Comparison of ENCODE assay signal across 8 mouse cellular contexts in the genomic region with DNA sequence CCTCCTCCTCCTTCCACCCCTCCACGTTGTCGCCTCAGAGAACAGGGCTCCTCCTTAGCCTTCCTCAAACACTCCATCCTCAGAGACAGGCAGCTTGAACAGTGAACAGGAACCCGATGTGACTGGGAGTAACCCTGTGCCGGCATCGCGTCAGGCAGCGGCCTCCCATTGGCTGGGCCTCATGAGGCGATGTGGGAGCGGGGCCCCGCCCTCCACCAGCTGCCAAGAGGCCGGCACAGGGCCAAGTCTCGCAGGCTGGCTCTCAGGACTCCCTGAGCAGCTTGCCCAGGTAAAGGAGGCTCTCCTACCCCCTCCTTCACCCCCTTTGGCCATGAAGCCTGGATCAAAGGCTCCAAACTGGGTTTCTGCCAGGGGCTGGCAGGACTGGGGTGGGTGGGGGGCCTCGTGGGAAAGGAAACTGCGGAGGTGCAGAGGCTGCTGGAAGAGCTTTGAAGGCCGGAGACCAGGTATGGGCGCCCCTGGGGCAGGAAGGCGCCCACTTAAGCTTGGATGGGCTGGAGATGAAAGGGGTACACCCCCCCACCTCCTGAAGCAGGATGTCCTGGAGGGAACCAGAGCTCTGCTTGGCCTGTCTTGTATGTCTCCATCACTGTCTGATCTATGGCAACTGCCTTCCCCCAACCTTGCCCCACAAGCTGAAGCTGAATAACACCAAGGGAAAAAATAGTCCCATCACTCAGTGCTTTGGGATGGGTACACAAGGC. TPM values are rescaled to one million over a fixed set of nuclear protein-coding genes. Genes with fewer than 3 reads are reported as not detected.
DNase-seq lines count a peak whose midpoint lies in the region; ATAC-seq and TF ChIP-seq lines count a peak whose summit lies in the region.

No protein-coding gene starts in this region.

- H3K4me2 ChIP-seq in forebrain, postnatal 0 days (ENCODE audit: low read depth) = peak overlapping the region; percentile 37
- peak overlapping the region; percentile 48 for H3K4me2 ChIP-seq in lung, embryonic 15.5 days

- TF ChIP-seq POLR2A in cerebellum, adult 2 months (IDR thresholded peaks at IDR 0.05; ENCODE audit: borderline replicate concordance, insufficient read depth, low read length) = peak; percentile 24; the same call in 1 of the 2 replicates
- no peak for TF ChIP-seq POLR2A in olfactory bulb, adult 2 months (IDR thresholded peaks at IDR 0.05; ENCODE audit: insufficient read depth, low read depth, low read length)

- 12% methylated on average over 17 of the region's 17 CpGs for WGBS in cerebellum, adult 2 months
- 10% methylated on average over 17 of the region's 17 CpGs for WGBS in forebrain, postnatal 0 days
- WGBS in lung, embryonic 15.5 days = 7% methylated on average over 17 of the region's 17 CpGs
- 9% methylated on average over 17 of the region's 17 CpGs for WGBS in olfactory bulb, adult 2 months

- peaks cover 14% of the 10 kb centered on the region for H3K27me3 ChIP-seq in G1E (ENCODE audit: insufficient read depth, low read length)
- no peaks in the 10 kb centered on the region for H3K27me3 ChIP-seq in cerebellum, adult 2 months (ENCODE audit: control insufficient read depth, insufficient read depth, low read length)
- no peaks in the 10 kb centered on the region for H3K27me3 ChIP-seq in forebrain, postnatal 0 days (ENCODE audit: insufficient read depth, low read length)
- H3K27me3 ChIP-seq in lung, embryonic 15.5 days = peaks cover 70% of the 10 kb centered on the region

- H3K36me3 ChIP-seq in G1E (replicated peaks) = no peaks in the 10 kb centered on the region
- H3K36me3 ChIP-seq in forebrain, postnatal 0 days (ENCODE audit: insufficient read depth) = no peaks in the 10 kb centered on the region; the same call in 1 of the 2 replicates
- no peaks in the 10 kb centered on the region for H3K36me3 ChIP-seq in lung, embryonic 15.5 days

- peak overlapping the region; percentile 65; the same call in 1 of the 2 replicates for H3K4me3 ChIP-seq in G1E (ENCODE audit: low read depth, low read length)
- peak overlapping the region; percentile 39 for H3K4me3 ChIP-seq in cerebellum, adult 2 months (replicated peaks; ENCODE audit: insufficient read depth, low read depth, low read length)
- peak overlapping the region; percentile 21 for H3K4me3 ChIP-seq in forebrain, postnatal 0 days (ENCODE audit: low read depth, low read length)
- no peak overlapping the region for H3K4me3 ChIP-seq in lung, embryonic 15.5 days
- H3K4me3 ChIP-seq in olfactory bulb, adult 2 months (ENCODE audit: insufficient read depth, low read depth, low read length) = peak overlapping the region; percentile 40

- peak overlapping the region; percentile 37 for H3K9ac ChIP-seq in forebrain, postnatal 0 days
- no peak overlapping the region for H3K9ac ChIP-seq in lung, embryonic 15.5 days

- ATAC-seq in G1E (ENCODE audit: extremely low read depth, insufficient number of reproducible peaks, low FRiP score, poor library complexity, severe bottlenecking) = peak; percentile 95
- peak; percentile 90 for ATAC-seq in forebrain, postnatal 0 days
- peak; percentile 93 to 97 for ATAC-seq in hematopoietic stem cell, adult 5-6 weeks (replicated peaks in 1 of 2; ENCODE audit: insufficient read depth in 1 of 2, low FRiP score in 2 of 2, low TSS enrichment in 1 of 2, low read depth in 1 of 2, poor library complexity in 2 of 2, severe bottlenecking in 2 of 2)
- ATAC-seq in lung, embryonic 15.5 days (ENCODE audit: borderline replicate concordance, extremely low read depth, low FRiP score, low TSS enrichment) = peak; percentile 93

- no peaks in the 10 kb centered on the region for H3K9me3 ChIP-seq in G1E (replicated peaks)
- H3K9me3 ChIP-seq in forebrain, postnatal 0 days (ENCODE audit: low read length) = no peaks in the 10 kb centered on the region
- no peaks in the 10 kb centered on the region for H3K9me3 ChIP-seq in lung, embryonic 15.5 days

- 0 out of 2 replicates have a peak overlapping the region, but pooled peaks have one; percentile 3 for H3K27ac ChIP-seq in cerebellum, adult 2 months (ENCODE audit: insufficient read depth, low read length)
- peak overlapping the region; percentile 62 for H3K27ac ChIP-seq in forebrain, postnatal 0 days (ENCODE audit: low read depth, low read length)
- no peak overlapping the region; the same call in 1 of the 2 replicates for H3K27ac ChIP-seq in lung, embryonic 15.5 days
- H3K27ac ChIP-seq in olfactory bulb, adult 2 months (ENCODE audit: insufficient read depth, low read depth, low read length) = peak overlapping the region; percentile 22

- peak; percentile 98 for DNase-seq in G1E (ENCODE audit: low spot score)
- DNase-seq in cerebellum, adult 2 months = peak; percentile 69 to 77
- peak; percentile 88 for DNase-seq in forebrain, postnatal 0 days
- DNase-seq in layer of hippocampus, adult 9-10 months (ENCODE audit: low spot score) = peak; percentile 48
- peak; percentile 84 to 87 for DNase-seq in thymus, adult 18-20 months

- peaks cover 26% of the 10 kb centered on the region for H3K4me1 ChIP-seq in G1E (ENCODE audit: insufficient read depth, low read depth, low read length)
- H3K4me1 ChIP-seq in cerebellum, adult 2 months (ENCODE audit: control insufficient read depth, insufficient read depth, low read length) = 0 out of 2 replicates have a peak, but pooled peaks cover 3% of the 10 kb centered on the region
- peaks cover 20% of the 10 kb centered on the region for H3K4me1 ChIP-seq in forebrain, postnatal 0 days (ENCODE audit: insufficient read depth)
- peaks cover 30% of the 10 kb centered on the region for H3K4me1 ChIP-seq in lung, embryonic 15.5 days
- H3K4me1 ChIP-seq in olfactory bulb, adult 2 months (ENCODE audit: control insufficient read depth, insufficient read depth, low read length) = peaks cover 21% of the 10 kb centered on the region

- no peak for TF ChIP-seq CTCF in G1E (IDR thresholded peaks at IDR 0.05; ENCODE audit: low read depth, low read length)
- no peak for TF ChIP-seq CTCF in cerebellum, adult 2 months (IDR thresholded peaks at IDR 0.05; ENCODE audit: borderline replicate concordance, insufficient read depth, low read depth, low read length)
- TF ChIP-seq CTCF in forebrain, postnatal 0 days (IDR thresholded peaks at IDR 0.05; ENCODE audit: low read depth) = no peak
- TF ChIP-seq CTCF in olfactory bulb, adult 2 months (IDR thresholded peaks at IDR 0.05; ENCODE audit: insufficient read depth, low read depth, low read length) = no peak

RNA-seq across cellular contexts. Expression of a gene that starts 5.4 kb away (rescaled TPM):
- total RNA-seq in G1E (2014; fragmentation: Nextera tagmentation) (not detected in 2 replicates), G1E (2017) (0.06 and 0.11 TPM in 2 replicates)
- polyA plus RNA-seq in G1E (2012) = not detected in 2 replicates
- polyA plus RNA-seq in cerebellum, adult 2 months (2012; rRNA removed) = 32.9 and 34.4 TPM in 2 replicates
- 34.7 and 40.7 TPM in 2 replicates for total RNA-seq in forebrain, postnatal 0 days (2014; rRNA removed)
- 30.6 and 33.4 TPM in 2 replicates for polyA plus RNA-seq in forebrain, postnatal 0 days (2015; fragmentation: Nextera tagmentation; extraction: Ambion mirVana)
- 0.94 TPM in 1 of 2 replicates, not detected in the other for total RNA-seq in hematopoietic stem cell, adult 5-6 weeks (2017)
- 0.82 and 0.83 TPM in 2 replicates for polyA plus RNA-seq in lung, embryonic 15.5 days (2015; fragmentation: Nextera tagmentation; extraction: Ambion mirVana)
- not detected in 2 replicates for polyA plus RNA-seq in olfactory bulb, adult 2 months (2012; ENCODE audit: insufficient read depth, insufficient read length, low replicate concordance, missing spikeins)

RNA-seq across cellular contexts. Expression of a gene that starts 39.9 kb away (rescaled TPM):
- total RNA-seq in G1E (2014; fragmentation: Nextera tagmentation) (not detected in 2 replicates), G1E (2017) (0.11 TPM in 1 of 2 replicates, not detected in the other)
- not detected in 2 replicates for polyA plus RNA-seq in G1E (2012)
- 5.3 and 5.8 TPM in 2 replicates for polyA plus RNA-seq in cerebellum, adult 2 months (2012; rRNA removed)
- 106 and 113 TPM in 2 replicates for total RNA-seq in forebrain, postnatal 0 days (2014; rRNA removed)
- 65.9 and 67.6 TPM in 2 replicates for polyA plus RNA-seq in forebrain, postnatal 0 days (2015; fragmentation: Nextera tagmentation; extraction: Ambion mirVana)
- 0.56 TPM in 1 of 2 replicates, not detected in the other for total RNA-seq in hematopoietic stem cell, adult 5-6 weeks (2017)
- 18.5 and 20.8 TPM in 2 replicates for polyA plus RNA-seq in lung, embryonic 15.5 days (2015; fragmentation: Nextera tagmentation; extraction: Ambion mirVana)
- polyA plus RNA-seq in olfactory bulb, adult 2 months (2012; ENCODE audit: insufficient read depth, insufficient read length, low replicate concordance, missing spikeins) = not detected in 2 replicates

Comparison
In these comparisons a context has a peak if more than half of its experiments do, and no peak if none do; other contexts are left out.
1. DNase-seq: peak in every context shown above with its lines; median percentile 98 in G1E; 88 in forebrain, postnatal 0 days; 86 in thymus, adult 18-20 months; 73 in cerebellum, adult 2 months; 48 in layer of hippocampus, adult 9-10 months.